Mouse (Mus musculus) B cell, adult 62 days (primary cell): ENCODE data around the gene Nt5c3b. TPM values are rescaled to one million over a fixed set of nuclear protein-coding genes. Genes with fewer than 3 reads are reported as not detected.

Source experiments
- total RNA-seq: library from RNA; stranded (reverse); gene quantifications from 4 replicates; pipeline ENCODE4 v1.2.4, GENCODE M21; 2023

Gene Nt5c3b
- total RNA-seq: 53.2 to 65.6 TPM (median 58.2 TPM) in 4 replicates

DNA sequence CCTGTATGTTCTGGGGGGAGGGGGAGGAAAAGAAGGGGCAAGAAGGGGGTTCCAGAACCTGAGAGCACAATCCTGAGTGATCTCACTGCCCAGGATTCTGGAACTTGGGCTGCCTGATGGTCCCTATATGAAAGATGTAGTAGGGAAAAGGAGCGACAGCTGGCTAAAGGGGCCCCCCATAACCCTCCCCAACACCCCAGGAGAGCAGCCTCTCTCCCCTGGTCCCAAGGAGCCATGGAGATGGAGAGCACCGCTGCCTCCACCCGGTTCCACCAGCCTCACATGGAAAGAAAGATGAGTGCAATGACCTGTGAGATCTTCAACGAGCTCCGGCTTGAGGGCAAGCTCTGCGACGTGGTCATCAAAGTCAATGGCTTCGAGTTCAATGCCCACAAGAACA is at the start of gene Nt5c3b, which contains the start of gene Klhl10:
Gene Nt5c3b (minus strand): TSS at position 12 of the 400 bp plus-strand sequence.
Gene Klhl10 (plus strand): TSS at position 121 of the 400 bp plus-strand sequence.

DNA sequence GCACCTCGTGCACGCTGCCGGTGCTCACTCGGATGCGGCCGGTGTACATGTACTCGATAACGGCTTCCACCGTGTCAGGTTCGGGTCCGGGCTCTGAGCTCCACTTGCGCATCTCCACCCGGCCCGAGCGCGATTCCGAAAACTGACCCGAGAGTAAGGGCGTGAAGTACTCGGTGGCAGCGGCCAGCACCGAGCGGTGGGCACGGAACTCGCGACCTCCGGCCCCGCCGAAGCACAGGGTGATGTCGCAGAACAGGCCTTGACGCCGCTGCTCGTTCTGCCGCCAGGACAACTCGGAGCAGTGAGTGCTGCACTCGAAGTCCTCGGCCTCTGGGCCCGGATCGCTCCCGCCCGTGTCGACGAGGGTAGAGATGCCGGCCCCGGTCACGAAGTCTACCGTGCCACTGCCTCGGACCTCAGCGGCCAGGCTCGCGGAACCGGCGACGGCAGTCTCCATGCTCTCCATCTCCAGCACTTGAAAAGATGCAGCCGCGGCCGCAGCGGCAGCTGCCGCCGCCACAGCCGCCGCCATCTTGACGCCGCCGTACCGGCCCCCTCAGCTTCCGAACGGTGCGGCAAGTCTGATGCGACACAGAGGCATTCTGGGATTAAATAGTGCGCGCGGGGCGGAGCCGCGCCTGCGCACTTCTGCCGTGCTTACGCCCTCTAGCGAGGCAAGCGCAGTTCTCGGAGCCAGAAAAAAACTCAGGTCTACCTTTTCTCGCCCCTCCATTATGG is 30.8 kb upstream of the Nt5c3b start, which contains the start of gene Klhl11:
Gene Klhl11 (minus strand): TSS at position 545 of the 738 bp plus-strand sequence.

DNA sequence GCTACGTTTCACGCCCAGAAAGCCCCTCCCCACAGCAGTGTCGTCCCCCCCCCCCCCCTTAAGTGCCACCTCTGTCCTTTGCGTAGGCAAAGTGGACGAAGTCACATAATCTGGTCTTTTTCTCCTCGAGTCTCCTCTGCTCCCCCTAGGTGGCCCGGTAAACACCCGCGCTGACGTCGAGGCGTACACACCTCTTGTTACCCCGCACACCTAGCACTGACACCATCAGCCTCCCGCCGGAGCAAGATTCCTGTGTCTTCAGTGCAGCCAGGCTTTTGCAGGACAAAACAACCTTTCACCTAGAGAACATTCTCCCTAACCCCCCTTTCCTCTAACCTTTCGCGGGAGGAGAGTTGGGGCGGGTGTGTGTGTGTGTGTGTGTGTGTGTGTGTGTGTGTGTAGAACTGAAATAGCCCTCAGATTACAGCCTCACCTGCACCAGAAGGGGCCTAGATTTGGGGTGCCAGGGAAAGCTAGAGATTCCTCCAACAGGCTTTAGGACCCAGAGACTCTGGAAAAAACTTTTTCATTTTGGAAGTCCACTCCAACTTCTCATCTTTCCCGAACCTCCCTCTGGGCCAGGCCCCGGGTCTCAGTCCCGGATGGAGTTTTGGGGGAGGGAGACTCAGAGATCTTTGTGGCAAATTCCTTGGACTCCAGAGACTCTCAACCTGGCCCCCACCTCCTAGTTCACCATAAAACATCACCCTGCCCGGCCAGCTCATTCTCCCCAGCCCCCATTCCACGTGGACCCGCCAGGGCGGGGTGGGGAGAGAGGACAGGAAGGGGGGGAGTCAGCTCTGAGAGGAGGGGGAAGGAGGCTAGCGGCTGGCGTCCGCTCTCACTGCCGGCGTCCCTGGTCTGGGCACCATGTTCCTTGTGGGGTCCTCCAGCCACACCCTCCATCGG is 26.4 kb downstream of the Nt5c3b start, which contains the start of gene Fkbp10:
Gene Fkbp10 (plus strand): TSS at position 784 of the 909 bp plus-strand sequence.

DNA sequence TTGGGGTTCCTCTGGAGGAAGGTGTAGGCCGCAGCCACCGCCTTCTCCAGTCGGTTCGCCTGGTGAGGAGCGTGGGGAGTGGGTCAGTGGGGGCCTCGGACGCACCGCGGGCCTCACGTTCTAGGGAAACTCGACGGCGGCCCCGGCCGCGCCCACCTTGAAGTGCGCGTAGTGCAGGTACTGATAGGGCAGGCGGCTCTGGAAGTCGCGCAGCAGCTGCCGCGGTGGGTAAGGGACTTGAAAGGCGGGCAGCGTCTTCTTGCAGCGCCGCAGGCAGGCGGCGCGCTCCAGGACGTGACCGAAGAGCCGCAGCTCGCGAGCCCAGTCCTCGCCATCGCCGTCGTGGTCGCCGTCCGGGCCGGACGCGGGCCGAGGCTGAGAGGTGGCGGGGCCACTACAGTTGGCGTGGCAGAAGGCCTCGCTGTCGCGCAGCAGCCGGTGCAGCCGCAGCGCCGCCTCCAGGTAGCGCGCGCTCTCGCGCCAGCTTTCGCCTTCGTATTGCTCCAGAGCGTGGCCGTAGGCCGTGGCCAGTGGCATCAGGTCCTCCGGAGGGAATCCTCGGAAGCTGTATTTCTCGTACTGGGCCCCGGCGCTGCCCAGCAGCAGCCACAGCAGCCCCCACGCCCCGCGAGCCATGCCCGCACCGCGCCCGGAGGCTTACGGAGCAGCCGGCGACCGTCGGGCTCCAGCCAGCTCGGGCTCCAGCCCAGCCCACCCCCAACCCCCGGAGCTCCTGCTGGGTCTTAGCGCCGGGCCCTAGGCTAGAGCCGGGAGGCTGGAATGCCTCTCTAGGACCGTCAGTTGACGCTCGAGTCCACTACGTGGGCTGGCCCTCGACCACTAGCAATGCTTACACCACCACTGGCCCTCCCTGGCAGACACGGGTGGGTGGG is 27.3 kb downstream of the Nt5c3b start, which contains the start of gene P3h4:
Gene P3h4 (minus strand): TSS at position 816 of the 893 bp plus-strand sequence.

DNA sequence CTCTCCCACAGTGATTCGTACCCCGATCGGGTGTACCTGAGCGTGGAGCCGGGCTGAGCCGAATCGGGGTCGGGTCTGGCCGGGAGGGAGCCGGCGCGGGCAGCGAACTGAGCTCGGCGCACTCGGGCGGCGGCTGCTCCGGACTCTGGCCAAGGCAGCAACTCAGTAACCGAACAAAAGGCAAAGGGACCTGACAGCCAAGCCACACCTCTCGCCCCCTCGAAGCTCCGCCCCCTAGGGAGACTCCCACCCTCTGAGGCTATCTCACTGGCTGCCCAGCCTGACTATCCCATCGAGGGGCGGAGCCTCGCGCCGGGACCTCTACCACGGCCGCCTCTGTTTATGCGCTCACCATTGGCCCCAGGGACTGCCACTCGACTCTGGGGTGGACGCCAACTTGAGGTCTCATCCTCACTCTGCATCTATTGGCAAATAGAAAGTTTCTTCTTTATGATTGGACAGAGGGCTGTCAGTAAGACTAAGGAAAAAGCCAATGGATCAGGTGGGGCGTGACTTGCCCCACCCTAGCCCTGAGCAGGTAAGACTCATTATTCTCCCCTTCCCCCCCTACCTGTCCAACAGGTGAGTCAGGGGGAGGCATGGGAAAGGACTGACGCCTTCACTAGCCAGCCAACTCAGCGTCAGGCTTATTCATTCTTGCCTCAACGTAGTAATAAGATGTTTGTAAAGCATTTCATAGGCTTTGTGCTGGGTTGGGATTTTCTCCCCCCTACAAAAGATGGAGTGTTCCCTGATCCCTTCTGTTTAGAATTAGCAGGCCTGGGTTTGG is 43.8 kb downstream of the Nt5c3b start, which contains the start of gene Jup:
Gene Jup (minus strand): TSS at position 164 of the 790 bp plus-strand sequence.

Other genes starting within 250 kb of the Nt5c3b start
- not detected in 4 replicates for gene Krt9, start 248.6 kb downstream of the Nt5c3b start, total RNA-seq
- not detected in 4 replicates for gene Krt14, start 234.3 kb downstream of the Nt5c3b start, total RNA-seq
- gene Krt16, start 192.9 kb downstream of the Nt5c3b start, total RNA-seq: not detected in 4 replicates
- not detected in 4 replicates for gene Krt17, start 180.8 kb downstream of the Nt5c3b start, total RNA-seq
- not detected in 4 replicates for gene Krt42, start 171.9 kb downstream of the Nt5c3b start, total RNA-seq
- gene Eif1, start 121.9 kb downstream of the Nt5c3b start, total RNA-seq: 2,416 to 2,657 TPM (median 2,512 TPM) in 4 replicates
- not detected in 4 replicates for gene Gast, start 107.4 kb downstream of the Nt5c3b start, total RNA-seq
- 2.0 to 2.6 TPM (median 2.2 TPM) in 4 replicates for gene Hap1, start 85.7 kb downstream of the Nt5c3b start, total RNA-seq
- 16.0 to 25.3 TPM (median 21.5 TPM) in 4 replicates for gene Jup, start 44.0 kb downstream of the Nt5c3b start, total RNA-seq
- not detected in 4 replicates for gene P3h4, start 27.0 kb downstream of the Nt5c3b start, total RNA-seq
- not detected in 4 replicates for gene Fkbp10, start 26.1 kb downstream of the Nt5c3b start, total RNA-seq
- 1.5 to 2.8 TPM (median 2.3 TPM) in 4 replicates for gene Klhl10, start 109 bp upstream of the Nt5c3b start, total RNA-seq
- 20.2 to 23.6 TPM (median 21.0 TPM) in 4 replicates for gene Klhl11, start 30.9 kb upstream of the Nt5c3b start, total RNA-seq
- gene Acly, start 86.2 kb upstream of the Nt5c3b start, total RNA-seq: 153 to 164 TPM (median 163 TPM) in 4 replicates
- 0.39 to 1.3 TPM (median 0.70 TPM) in 4 replicates for gene Ttc25, start 103.8 kb upstream of the Nt5c3b start, total RNA-seq
- 146 to 163 TPM (median 154 TPM) in 4 replicates for gene Cnp, start 133.1 kb upstream of the Nt5c3b start, total RNA-seq
- gene Nkiras2, start 177.4 kb upstream of the Nt5c3b start, total RNA-seq: 18.9 to 25.1 TPM (median 22.7 TPM) in 4 replicates
- gene Dnajc7, start 178.4 kb upstream of the Nt5c3b start, total RNA-seq: 374 to 427 TPM (median 395 TPM) in 4 replicates